Mouse (Mus musculus): Measurements from ENCODE around the gene Rac2. TPM values are rescaled to one million over a fixed set of nuclear protein-coding genes. Genes with fewer than 3 reads are reported as not detected.

Rac2 gene
- polyA plus RNA-seq, 1 experiment from 2014 or later = 7.6 TPM

GRCm38 (mm10) chr15:78546060-78546459 lies 26.5 kb downstream of the Rac2 start:
- no peak for ATAC-seq (ENCODE audit: low FRiP score, low TSS enrichment)
- Histone ChIP-seq H3K4me2 (replicated peaks; ENCODE audit: low read depth, low read length) (no peak overlapping the region), H3K9ac (ENCODE audit: low read depth, low read length) (no peak overlapping the region), H3K36me3 (ENCODE audit: control insufficient read depth, insufficient read depth, low read length) (no peaks in the 10 kb centered on the region), H3K27me3 (ENCODE audit: control insufficient read depth, insufficient read depth, low read length) (0 out of 2 replicates have a peak, but pooled peaks cover 5% of the 10 kb centered on the region), H3K9me3 (ENCODE audit: control insufficient read depth, low read length) (0 out of 2 replicates have a peak, but pooled peaks cover 1% of the 10 kb centered on the region), H3K4me1 (ENCODE audit: control insufficient read depth, insufficient read depth, low read length) (no peaks in the 10 kb centered on the region; the same call in 1 of the 2 replicates), H3K4me3 (ENCODE audit: low read length) (no peak overlapping the region), H3K27ac (ENCODE audit: low read depth, low read length) (no peak overlapping the region)
- 78% methylated on average over 4 of the region's 4 CpGs for WGBS

- Histone ChIP-seq H3K27ac (ENCODE audit: low read depth, low read length) (no peak within 1 kb of the TSS; the same call in 1 of the 2 replicates), H3K4me3 (ENCODE audit: low read length) (no peak within 1 kb of the TSS), H3K9me3 (ENCODE audit: control insufficient read depth, low read length) (no peaks in the 10 kb centered on the region), H3K4me1 (ENCODE audit: control insufficient read depth, insufficient read depth, low read length) (no peaks in the 10 kb centered on the region; the same call in 1 of the 2 replicates), H3K4me2 (replicated peaks; ENCODE audit: low read depth, low read length) (peak within 1 kb of the TSS; percentile 22), H3K36me3 (ENCODE audit: control insufficient read depth, insufficient read depth, low read length) (no peaks in the 10 kb centered on the region), H3K27me3 (ENCODE audit: control insufficient read depth, insufficient read depth, low read length) (0 out of 2 replicates have a peak, but pooled peaks cover 5% of the 10 kb centered on the region), H3K9ac (ENCODE audit: low read depth, low read length) (peak within 1 kb of the TSS; percentile 42; the same call in 1 of the 2 replicates)
- ATAC-seq (ENCODE audit: low FRiP score, low TSS enrichment) = peak; percentile 37
- WGBS = 6% methylated on average over 14 of the region's 14 CpGs
These were observed 28.0 kb downstream of the Rac2 start, which contains the start of gene Sstr3 for GRCm38 (mm10) chr15:78544561-78545001. Gene Sstr3 (minus strand): TSS chr15:78544685.

- Histone ChIP-seq H3K27ac (ENCODE audit: low read depth, low read length) (no peak overlapping the region), H3K36me3 (ENCODE audit: control insufficient read depth, insufficient read depth, low read length) (no peaks in the 10 kb centered on the region), H3K4me3 (ENCODE audit: low read length) (no peak overlapping the region), H3K4me2 (replicated peaks; ENCODE audit: low read depth, low read length) (peak overlapping the region; percentile 19; the same call in 1 of the 2 replicates), H3K9me3 (ENCODE audit: control insufficient read depth, low read length) (no peaks in the 10 kb centered on the region), H3K4me1 (ENCODE audit: control insufficient read depth, insufficient read depth, low read length) (no peaks in the 10 kb centered on the region; the same call in 1 of the 2 replicates), H3K27me3 (ENCODE audit: control insufficient read depth, insufficient read depth, low read length) (0 out of 2 replicates have a peak, but pooled peaks cover 5% of the 10 kb centered on the region), H3K9ac (ENCODE audit: low read depth, low read length) (peak overlapping the region; percentile 18; the same call in 1 of the 2 replicates)
- peak; percentile 7; the same call in 1 of the 2 replicates for ATAC-seq (ENCODE audit: low FRiP score, low TSS enrichment)
- WGBS = 44% methylated on average over 15 of the region's 15 CpGs
These were observed 28.5 kb downstream of the Rac2 start for GRCm38 (mm10) chr15:78544041-78544440.

- 0 out of 2 replicates have a peak, but pooled peaks cover 5% of the 10 kb centered on the region for H3K27me3 ChIP-seq (ENCODE audit: control insufficient read depth, insufficient read depth, low read length)
- H3K4me3 ChIP-seq (ENCODE audit: low read length) = no peak overlapping the region
- H3K27ac ChIP-seq (ENCODE audit: low read depth, low read length) = no peak overlapping the region
- 62% methylated on average over 7 of the region's 7 CpGs for WGBS
- H3K4me1 ChIP-seq (ENCODE audit: control insufficient read depth, insufficient read depth, low read length) = no peaks in the 10 kb centered on the region; the same call in 1 of the 2 replicates
- no peak overlapping the region for H3K9ac ChIP-seq (ENCODE audit: low read depth, low read length)
- H3K36me3 ChIP-seq (ENCODE audit: control insufficient read depth, insufficient read depth, low read length) = no peaks in the 10 kb centered on the region
- no peak overlapping the region for H3K4me2 ChIP-seq (replicated peaks; ENCODE audit: low read depth, low read length)
- ATAC-seq (ENCODE audit: low FRiP score, low TSS enrichment) = no peak
- H3K9me3 ChIP-seq (ENCODE audit: control insufficient read depth, low read length) = no peaks in the 10 kb centered on the region
These were observed 29.7 kb downstream of the Rac2 start for GRCm38 (mm10) chr15:78542767-78543303.

- Histone ChIP-seq H3K27ac (ENCODE audit: low read depth, low read length) (no peak overlapping the region), H3K27me3 (ENCODE audit: control insufficient read depth, insufficient read depth, low read length) (0 out of 2 replicates have a peak, but pooled peaks cover 5% of the 10 kb centered on the region), H3K4me3 (ENCODE audit: low read length) (no peak overlapping the region), H3K4me2 (replicated peaks; ENCODE audit: low read depth, low read length) (no peak overlapping the region), H3K9ac (ENCODE audit: low read depth, low read length) (no peak overlapping the region), H3K4me1 (ENCODE audit: control insufficient read depth, insufficient read depth, low read length) (no peaks in the 10 kb centered on the region; the same call in 1 of the 2 replicates), H3K9me3 (ENCODE audit: control insufficient read depth, low read length) (no peaks in the 10 kb centered on the region), H3K36me3 (ENCODE audit: control insufficient read depth, insufficient read depth, low read length) (no peaks in the 10 kb centered on the region)
- WGBS = 76% methylated on average over 3 of the region's 3 CpGs
- ATAC-seq (ENCODE audit: low FRiP score, low TSS enrichment) = no peak
These were observed 30.4 kb downstream of the Rac2 start for GRCm38 (mm10) chr15:78542098-78542766.

GRCm38 (mm10) chr15:78541606-78542005 lies 31.0 kb downstream of the Rac2 start:
- WGBS = 64% methylated on average over 3 of the region's 3 CpGs
- ATAC-seq (ENCODE audit: low FRiP score, low TSS enrichment) = no peak
- H3K9ac ChIP-seq (ENCODE audit: low read depth, low read length) = no peak overlapping the region
- no peak overlapping the region for H3K4me3 ChIP-seq (ENCODE audit: low read length)
- H3K36me3 ChIP-seq (ENCODE audit: control insufficient read depth, insufficient read depth, low read length) = no peaks in the 10 kb centered on the region
- H3K4me2 ChIP-seq (replicated peaks; ENCODE audit: low read depth, low read length) = no peak overlapping the region
- no peaks in the 10 kb centered on the region for H3K9me3 ChIP-seq (ENCODE audit: control insufficient read depth, low read length)
- H3K27me3 ChIP-seq (ENCODE audit: control insufficient read depth, insufficient read depth, low read length) = 0 out of 2 replicates have a peak, but pooled peaks cover 5% of the 10 kb centered on the region
- H3K4me1 ChIP-seq (ENCODE audit: control insufficient read depth, insufficient read depth, low read length) = no peaks in the 10 kb centered on the region; the same call in 1 of the 2 replicates
- H3K27ac ChIP-seq (ENCODE audit: low read depth, low read length) = no peak overlapping the region

- Histone ChIP-seq H3K9me3 (ENCODE audit: control insufficient read depth, low read length) (no peaks in the 10 kb centered on the region), H3K27me3 (ENCODE audit: control insufficient read depth, insufficient read depth, low read length) (0 out of 2 replicates have a peak, but pooled peaks cover 5% of the 10 kb centered on the region), H3K4me3 (ENCODE audit: low read length) (no peak overlapping the region), H3K4me2 (replicated peaks; ENCODE audit: low read depth, low read length) (no peak overlapping the region), H3K9ac (ENCODE audit: low read depth, low read length) (no peak overlapping the region), H3K27ac (ENCODE audit: low read depth, low read length) (no peak overlapping the region), H3K4me1 (ENCODE audit: control insufficient read depth, insufficient read depth, low read length) (no peaks in the 10 kb centered on the region; the same call in 1 of the 2 replicates), H3K36me3 (ENCODE audit: control insufficient read depth, insufficient read depth, low read length) (no peaks in the 10 kb centered on the region)
- WGBS = 69% methylated on average over 3 of the region's 3 CpGs
- ATAC-seq (ENCODE audit: low FRiP score, low TSS enrichment) = no peak
These were observed 31.5 kb downstream of the Rac2 start for GRCm38 (mm10) chr15:78541036-78541435.

GRCm38 (mm10) chr15:78535723-78536421 lies 36.7 kb downstream of the Rac2 start:
- peaks cover 9% of the 10 kb centered on the region for H3K4me1 ChIP-seq (ENCODE audit: control insufficient read depth, insufficient read depth, low read length)
- ATAC-seq (ENCODE audit: low FRiP score, low TSS enrichment) = no peak
- no peak overlapping the region for H3K4me3 ChIP-seq (ENCODE audit: low read length)
- no peaks in the 10 kb centered on the region for H3K9me3 ChIP-seq (ENCODE audit: control insufficient read depth, low read length)
- no peaks in the 10 kb centered on the region for H3K27me3 ChIP-seq (ENCODE audit: control insufficient read depth, insufficient read depth, low read length)
- H3K27ac ChIP-seq (ENCODE audit: low read depth, low read length) = no peak overlapping the region
- 64% methylated on average over 10 of the region's 10 CpGs for WGBS
- H3K9ac ChIP-seq (ENCODE audit: low read depth, low read length) = no peak overlapping the region
- no peak overlapping the region for H3K4me2 ChIP-seq (replicated peaks; ENCODE audit: low read depth, low read length)
- no peaks in the 10 kb centered on the region for H3K36me3 ChIP-seq (ENCODE audit: control insufficient read depth, insufficient read depth, low read length)
